Mouse (Mus musculus) cerebellum, adult 2 months (tissue): ENCODE results near the gene Vps35l.

Experiments used
- CTCF ChIP-seq: fragments of 200-500 bp; IDR thresholded peaks from 2 replicates; pipeline ENCODE4 v1.5.1; 2011; ENCODE audit warnings: low read depth, mild to moderate bottlenecking, control low read depth, low read length, moderate library complexity, borderline replicate concordance; ENCODE audit not compliant: insufficient read depth
- POLR2A ChIP-seq: fragments of 200-500 bp; IDR thresholded peaks from 2 replicates; pipeline ENCODE4 v1.6.1; 2011; ENCODE audit warnings: low read length, control low read depth, borderline replicate concordance; ENCODE audit not compliant: insufficient read depth

- TF ChIP-seq POLR2A, result no peak
- no peak for TF ChIP-seq CTCF
Measured at GRCm38 (mm10) chr7:118697168-118697567, 42.9 kb upstream of the Vps35l start.
